Mouse (Mus musculus) erythroblast, embryonic 14.5 days (primary cell): ENCODE data around the gene Hs1bp3.

Experiments used
- GATA1 ChIP-seq: IDR thresholded peaks from 2 replicates; pipeline ENCODE4 v1.6.1; 2012; ENCODE audit warnings: low read length, inconsistent platforms, mixed read lengths
- TAL1 ChIP-seq: IDR thresholded peaks from 3 replicates; pipeline ENCODE4 v1.6.1; 2012; ENCODE audit warnings: low read length, inconsistent platforms, mixed read lengths

GRCm38 (mm10) chr12:8348733-8349513 lies 35.7 kb downstream of the Hs1bp3 start:
- TF ChIP-seq GATA1 = no peak
- TF ChIP-seq TAL1 = no peak
